Mouse (Mus musculus) heart, postnatal 10 days (tissue): ENCODE data around the gene Tfam. TPM values are rescaled to one million over a fixed set of nuclear protein-coding genes. Genes with fewer than 3 reads are reported as not detected.

ENCODE experiments used
- DNase-seq, 2 experiments: peaks; one replicate each; pipeline ENCODE4 v3.0.0; 2021
- intact Hi-C: fragments of 180-260 bp; cut with DNase I; formaldehyde crosslinking; loops from one replicate; pipeline ENCODE4 v1.15.1; 2025
- total RNA-seq, 2 experiments: library from RNA; stranded (reverse); gene quantifications; 2 replicates each; pipeline ENCODE4 v1.2.3; 2021

The Tfam gene
- total RNA-seq, 2 experiments from 2014 or later = 52.3 to 58.0 TPM

DNA sequence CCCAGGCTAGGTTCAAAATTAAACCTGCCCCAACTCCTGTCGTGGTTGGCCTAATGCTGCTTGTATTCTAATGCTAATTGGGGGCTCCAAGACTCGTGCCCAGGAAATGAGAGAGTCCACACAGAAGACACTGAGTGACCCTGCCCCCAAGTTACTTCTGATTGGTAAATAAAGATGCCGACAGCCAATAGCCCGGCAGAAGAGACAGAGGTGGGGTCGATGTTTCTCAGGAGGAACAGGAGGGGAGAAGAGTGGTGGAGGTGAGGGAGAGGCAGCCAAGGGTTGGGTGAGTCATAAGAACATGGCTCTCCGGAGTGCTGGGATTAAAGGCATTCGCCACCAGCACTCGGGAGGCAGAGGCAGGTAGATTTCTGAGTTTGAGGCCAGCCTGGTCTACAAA lies 61.7 kb downstream of the Tfam start:
- intact Hi-C loops = no loop called here
- no peak for DNase-seq

Other genes starting within 250 kb of the Tfam start
- gene Bicc1, start 78.6 kb downstream of the Tfam start, total RNA-seq = 10 to 100 TPM; 33.6 to 36.8 TPM
- gene Ube2d1, start 47.0 kb upstream of the Tfam start, total RNA-seq = 10 to 100 TPM; 40.9 to 47.6 TPM
- 100 to 1,000 TPM; 236 to 244 TPM for gene Cisd1, start 106.7 kb upstream of the Tfam start, total RNA-seq
- 10 to 100 TPM; 14.9 to 15.0 TPM for gene Ipmk, start 109.5 kb upstream of the Tfam start, total RNA-seq